Mouse (Mus musculus) kidney, postnatal 36 days (tissue): ENCODE measurements at regions not wholly inside any gene's neighbourhood (a gene's known extent, or its start where the extent isn't known, plus 50 kb on each side); places are given as distances from the start of the nearest gene placed in this dataset.
"Not testable (repeated sequence)": the region's sequence is repeated elsewhere in the genome, so short reads cannot be mapped to it uniquely, and the experiment has no call there.

Source experiments
- DNase-seq, 2 experiments: peaks; one replicate each; pipeline ENCODE4 v3.0.0; 2021 to 2022; ENCODE audit warnings: mixed read lengths in 2 of 2

DNA sequence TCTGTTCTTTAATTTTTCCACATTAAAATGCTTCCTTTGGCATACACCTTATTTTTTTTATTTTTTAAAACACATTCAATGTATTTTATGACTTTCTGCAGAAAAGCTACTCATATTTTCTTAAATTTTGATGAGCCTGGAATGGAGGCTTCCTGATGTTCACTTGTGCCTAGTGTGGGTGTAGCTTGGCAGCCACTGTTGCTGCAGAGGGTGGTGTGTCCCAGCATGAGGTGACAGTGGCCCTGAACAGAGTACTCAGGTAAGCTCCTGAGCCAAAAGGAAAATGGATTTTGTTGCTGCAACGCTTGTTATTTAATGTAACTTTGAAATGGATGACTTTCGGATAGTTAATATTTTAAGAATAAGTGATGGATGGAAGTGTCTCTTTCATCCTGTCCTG lies 170.6 kb downstream of the Eipr1 start:
- no peak for DNase-seq

DNA sequence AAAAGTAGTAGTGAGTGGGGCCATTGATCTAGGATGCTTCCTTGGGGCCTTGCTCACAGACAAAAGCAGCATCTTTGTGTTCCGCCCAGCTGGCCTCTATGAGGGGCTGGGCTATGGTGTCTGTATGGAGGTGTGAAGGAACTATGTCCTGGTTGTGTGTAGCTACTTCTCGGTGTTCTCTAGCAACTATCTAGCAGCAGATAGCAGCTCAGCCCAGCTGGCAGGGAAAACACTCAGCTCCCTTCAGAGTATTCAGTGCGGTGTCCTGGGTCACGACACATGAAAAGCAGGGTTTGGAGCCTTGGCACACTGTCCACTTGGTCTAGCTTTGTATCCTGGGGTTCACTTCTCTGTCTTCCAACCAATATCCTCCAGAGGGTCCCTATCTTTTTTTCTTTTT lies 173.6 kb downstream of the Eipr1 start:
- DNase-seq, result no peak

- DNase-seq, result no peak
Measured at GRCm38 (mm10) chr12:28939936-28940335, 188.3 kb downstream of the Eipr1 start.

DNA sequence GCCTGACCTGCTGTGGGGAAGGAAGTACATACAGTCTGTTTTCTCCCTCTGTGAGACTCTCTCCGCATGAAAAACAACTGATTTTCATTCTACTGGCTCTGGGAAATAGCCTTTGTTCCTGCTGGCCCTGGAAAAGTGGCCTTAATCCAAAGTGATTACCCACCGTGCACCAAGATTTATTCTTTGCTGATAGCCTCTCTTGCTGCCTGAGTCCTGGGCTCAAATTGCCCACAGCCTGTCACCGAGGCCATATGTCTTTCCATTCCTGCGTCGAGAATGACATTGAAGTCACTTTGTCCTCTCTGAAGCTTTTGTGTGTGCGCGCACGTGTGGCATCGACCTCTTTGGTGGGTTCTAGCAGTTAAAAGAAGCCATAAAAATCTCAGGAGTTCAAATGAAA lies 197.3 kb downstream of the Eipr1 start:
- no peak for DNase-seq

DNA sequence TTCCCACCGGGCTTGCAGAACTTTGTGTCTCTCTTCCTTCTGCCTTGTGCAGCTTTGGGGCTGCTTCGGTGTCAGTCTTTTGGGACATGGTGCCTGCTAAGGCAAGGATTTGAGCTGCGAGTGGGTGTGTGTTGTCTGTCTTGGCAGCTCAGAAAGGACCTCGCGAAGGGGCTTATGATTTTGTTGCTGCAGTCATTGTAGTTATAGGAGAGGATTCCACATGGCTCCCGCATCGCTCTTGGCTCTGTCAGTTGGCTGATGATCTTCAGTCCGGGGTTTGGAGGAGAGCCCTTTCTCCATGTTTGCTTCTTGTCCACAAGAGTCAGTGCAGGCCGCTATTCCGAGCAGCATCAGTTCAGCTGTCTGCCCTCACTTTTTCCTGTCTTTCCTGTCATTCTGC lies 197.7 kb downstream of the Eipr1 start:
- DNase-seq, result no peak

DNA sequence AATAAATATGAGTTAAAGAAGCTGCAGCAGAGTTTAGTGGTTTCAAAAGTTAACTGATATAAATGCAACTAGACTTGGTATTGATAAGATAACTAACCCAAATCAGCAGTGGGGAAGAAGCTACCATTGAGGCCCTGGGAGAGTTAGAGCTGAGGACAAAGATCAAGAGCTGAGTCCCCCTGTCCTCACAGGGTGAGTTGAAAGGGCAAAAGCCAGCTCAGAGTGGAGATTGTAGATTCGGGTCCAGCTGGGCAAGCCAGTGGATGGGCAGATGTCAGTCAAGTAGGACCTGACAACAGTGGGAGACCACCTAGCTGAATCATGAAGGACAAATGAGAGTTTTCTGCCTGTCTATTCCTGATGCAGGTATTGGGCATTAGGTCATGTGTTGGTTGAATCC lies 205.6 kb downstream of the Eipr1 start:
- DNase-seq, result no peak

- peak; percentile 48 to 54 for DNase-seq
Measured at GRCm38 (mm10) chr12:28958661-28959060, 207.1 kb downstream of the Eipr1 start.

- DNase-seq, result no peak
Measured at GRCm38 (mm10) chr12:28969671-28970379, 218.2 kb downstream of the Eipr1 start.

DNA sequence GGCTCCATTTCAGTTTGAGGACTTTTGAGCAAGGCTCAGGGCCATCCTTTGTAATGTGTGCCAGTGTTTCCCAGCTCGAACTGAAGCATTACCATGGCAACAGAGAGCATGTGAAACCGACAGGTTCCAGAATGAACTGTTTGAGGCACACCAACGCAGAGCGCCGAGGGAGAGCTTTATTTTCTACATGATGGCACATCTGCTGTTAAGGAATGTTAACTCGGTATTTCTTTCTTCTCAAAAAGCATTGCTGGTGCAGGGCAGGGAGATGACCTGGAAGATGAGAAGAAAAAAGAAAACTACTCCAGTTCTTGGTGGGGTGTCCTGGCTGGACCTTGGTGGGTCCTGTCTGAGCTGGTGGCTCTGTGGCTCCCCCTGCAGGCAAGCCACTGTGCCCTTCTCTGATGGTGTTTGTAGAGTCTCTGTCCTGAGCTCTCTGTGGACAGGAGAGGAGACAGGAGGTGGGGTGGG lies 223.0 kb downstream of the Eipr1 start:
- peak in 1 of 2 experiments; percentile 22 for DNase-seq

DNA sequence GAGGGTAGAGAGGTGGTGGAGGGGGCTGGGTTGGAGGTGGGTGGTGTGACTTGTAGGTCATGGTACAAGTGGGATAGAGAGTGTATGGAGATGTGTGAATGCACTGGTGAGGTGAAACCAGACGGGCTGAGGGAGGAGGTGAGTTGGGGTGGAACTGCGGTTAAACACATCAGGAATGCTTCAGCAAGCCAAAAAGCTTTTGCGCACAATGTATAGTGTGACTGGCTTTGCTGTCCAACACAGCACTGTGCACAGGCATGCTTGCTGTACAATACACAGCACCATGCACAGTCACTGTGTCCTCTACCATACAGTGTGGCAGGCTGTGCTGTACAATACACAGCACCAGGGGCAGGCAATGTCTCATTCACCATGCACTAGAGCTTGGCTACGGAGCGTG lies 223.6 kb downstream of the Eipr1 start:
- DNase-seq, result no peak

- DNase-seq, result no peak
Measured at GRCm38 (mm10) chr12:28979679-28980078, 228.1 kb downstream of the Eipr1 start.

DNA sequence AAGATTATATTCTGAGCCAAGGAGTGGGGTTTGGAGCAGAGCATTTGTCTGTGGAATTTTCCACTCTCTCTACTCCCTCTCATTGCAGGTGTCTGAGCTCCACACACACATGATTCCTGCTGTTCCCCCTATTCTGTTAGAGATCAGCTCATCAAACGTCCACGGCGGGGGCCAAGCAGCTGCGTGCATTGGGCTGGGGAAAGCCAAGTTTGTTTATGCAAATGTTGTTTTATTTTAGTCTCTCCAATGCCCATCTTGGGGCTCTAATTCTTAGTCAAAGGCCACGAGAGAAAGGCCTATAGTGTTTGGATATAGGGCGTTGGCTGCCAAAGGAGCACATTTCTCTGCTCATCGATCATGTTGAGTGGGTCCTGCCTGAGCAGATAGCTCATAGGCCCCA lies 234.6 kb downstream of the Eipr1 start:
- no peak for DNase-seq

GRCm38 (mm10) chr12:28997474-28998192 lies 246.0 kb downstream of the Eipr1 start:
- no peak for DNase-seq

- DNase-seq, result peak in 1 of 2 experiments; percentile 15
Measured at GRCm38 (mm10) chr12:28999963-29000451, 248.4 kb downstream of the Eipr1 start.

DNA sequence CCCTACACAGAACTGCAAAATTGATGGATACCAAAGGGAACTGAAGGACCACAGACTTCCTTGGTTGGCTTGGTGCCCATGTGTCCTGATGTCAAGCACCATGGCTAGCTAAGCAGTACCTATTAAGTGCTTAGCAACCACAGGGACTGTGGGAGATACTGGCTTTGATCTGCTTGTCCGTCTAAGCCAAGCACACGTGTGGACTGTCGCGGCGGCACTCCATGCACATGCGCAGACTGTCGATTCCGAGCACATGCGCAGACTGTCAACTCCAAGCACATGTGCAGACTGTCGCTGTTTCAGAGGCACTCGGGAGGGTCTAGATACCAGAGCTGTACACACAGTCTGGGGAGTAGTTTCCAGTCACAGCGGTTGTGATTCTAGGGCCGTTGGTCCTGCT lies 252.9 kb downstream of the Eipr1 start:
- no peak for DNase-seq

GRCm38 (mm10) chr12:29014601-29015000 lies 263.0 kb downstream of the Eipr1 start:
- no peak for DNase-seq

DNA sequence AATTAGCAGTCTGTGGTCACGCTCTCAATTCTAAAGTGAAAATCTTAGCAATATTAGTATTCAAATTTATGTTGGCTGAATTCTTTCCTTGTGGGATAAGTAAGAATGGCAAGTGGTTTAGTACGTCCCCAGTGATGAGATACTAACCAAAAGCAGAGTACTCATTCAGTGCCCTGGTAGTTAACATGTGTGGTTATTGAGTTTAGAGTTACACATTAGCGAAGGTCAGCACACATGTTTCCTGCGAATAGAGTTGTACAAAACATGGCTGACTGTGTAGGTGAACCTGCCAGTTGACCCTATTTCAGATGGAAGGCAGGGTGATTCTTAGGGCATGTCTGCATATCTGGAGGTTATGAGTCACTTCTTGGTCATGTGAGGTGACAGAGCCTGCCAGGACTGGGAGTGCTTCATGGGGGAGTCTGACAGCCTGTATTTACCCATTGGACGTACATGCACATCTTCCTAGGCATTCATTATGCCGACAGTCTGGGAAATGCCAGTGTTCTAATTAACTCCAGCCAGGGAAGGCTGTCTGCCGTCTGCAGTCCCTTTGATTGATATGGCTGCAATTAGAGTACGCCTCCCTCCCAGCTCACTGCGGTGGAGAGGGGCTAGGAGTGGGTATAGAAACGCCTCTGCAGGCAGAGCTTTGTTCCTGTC lies 263.7 kb downstream of the Eipr1 start:
- peak in 1 of 2 experiments; percentile 7 for DNase-seq

DNA sequence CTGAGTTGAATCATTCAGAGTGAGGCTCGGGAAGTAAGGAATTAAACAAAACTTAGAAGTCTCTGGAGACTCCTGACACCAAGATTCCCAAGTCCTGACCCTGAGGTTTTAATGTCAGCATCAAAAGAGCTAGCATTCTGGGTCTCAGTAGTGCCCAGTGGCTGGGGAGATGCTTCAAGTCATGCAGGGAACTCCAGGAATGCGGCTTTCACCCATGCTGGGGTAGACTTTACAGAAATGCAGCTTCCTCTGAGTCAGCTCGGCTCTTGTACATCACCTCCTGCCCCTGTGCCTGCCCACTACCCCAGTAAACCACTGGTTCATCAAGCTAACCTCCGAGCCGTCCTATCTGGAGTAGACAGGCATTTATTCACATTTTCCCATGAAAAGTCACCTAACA lies 269.5 kb downstream of the Eipr1 start:
- no peak for DNase-seq

GRCm38 (mm10) chr12:29028171-29028570 lies 276.6 kb downstream of the Eipr1 start:
- no peak for DNase-seq

GRCm38 (mm10) chr12:29029461-29029860 lies 277.9 kb downstream of the Eipr1 start:
- DNase-seq, result no peak

DNA sequence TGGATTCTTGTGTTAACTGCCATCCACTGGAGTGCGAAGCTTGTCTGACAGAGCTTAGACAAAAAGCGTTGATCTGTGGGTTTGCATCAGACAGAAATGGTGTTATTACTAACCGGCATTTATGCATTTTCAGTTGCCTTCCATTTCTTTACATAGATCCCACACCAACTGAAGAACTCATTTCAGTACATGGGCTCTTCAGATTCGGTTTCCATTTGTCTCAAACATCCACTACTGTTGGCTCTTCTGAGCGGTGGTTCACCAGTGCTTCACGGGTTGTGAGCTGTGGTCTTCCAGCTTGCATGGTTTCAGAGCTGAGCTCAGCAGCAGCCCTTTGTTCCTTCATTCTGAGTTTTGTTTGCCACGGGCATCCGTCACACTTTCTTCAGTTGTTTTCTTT lies 294.4 kb downstream of the Eipr1 start:
- no peak for DNase-seq

GRCm38 (mm10) chr12:29048596-29048995 lies 297.0 kb downstream of the Eipr1 start:
- not testable (repeated sequence) for DNase-seq

GRCm38 (mm10) chr12:29049105-29049511 lies 297.5 kb downstream of the Eipr1 start:
- DNase-seq, result no peak

DNA sequence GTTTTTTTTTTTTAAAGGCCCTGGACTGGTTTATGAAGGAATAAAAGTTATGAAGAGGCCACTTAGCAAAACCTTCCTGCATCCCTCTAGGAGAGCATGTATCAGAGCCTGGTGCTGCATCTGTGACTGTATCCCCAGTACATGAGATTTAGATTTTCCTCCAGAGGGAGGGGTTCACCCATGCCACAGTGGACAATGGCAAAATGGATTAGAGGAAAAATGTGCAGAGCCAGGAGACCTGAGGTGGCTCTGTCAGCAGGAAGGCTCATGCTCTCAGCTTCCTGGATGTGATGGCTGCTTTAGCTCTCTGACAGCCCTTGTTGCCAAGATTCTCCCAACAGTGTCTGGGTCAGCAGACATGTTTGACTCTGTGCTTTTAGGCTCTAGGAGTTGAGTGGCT lies 298.2 kb downstream of the Eipr1 start:
- no peak for DNase-seq
